Mouse (Mus musculus) midbrain, postnatal 0 days (tissue): ENCODE data around the gene Psmb5. TPM values are rescaled to one million over a fixed set of nuclear protein-coding genes. Genes with fewer than 3 reads are reported as not detected.
A peak's percentile ranks its signal among the peaks of the same experiment; 100 is the strongest.

Experiments
- ATAC-seq: fragments of 200-750 bp; cut with Nextera tagmentation; 2 replicates; pipeline ENCODE4 v1.8.0; 2017; ENCODE audit warnings: moderate number of reproducible peaks, mild to moderate bottlenecking, moderate TSS enrichment, moderate library complexity; ENCODE audit not compliant: low FRiP score
- DNase-seq: peaks from one replicate; pipeline ENCODE4 v3.0.0-alpha.2; 2015; ENCODE audit warnings: low spot score
- H3K27ac ChIP-seq: fragments of 300-500 bp; sonication (generic); 2 replicates; pipeline ENCODE4 v1.5.1; 2014; ENCODE audit warnings: low read depth, mild to moderate bottlenecking, low read length, mixed read lengths
- H3K27me3 ChIP-seq: fragments of 300-500 bp; sonication (generic); 2 replicates; pipeline ENCODE4 v1.6.1; 2014; ENCODE audit warnings: low read length, control low read depth, mixed read lengths; ENCODE audit not compliant: insufficient read depth
- H3K36me3 ChIP-seq: fragments of 300-500 bp; sonication (generic); 2 replicates; pipeline ENCODE4 v1.6.1; 2014; ENCODE audit warnings: low read length, control low read depth, mixed read lengths; ENCODE audit not compliant: insufficient read depth
- H3K4me1 ChIP-seq: fragments of 300-500 bp; sonication (generic); 2 replicates; pipeline ENCODE4 v1.6.1; 2014; ENCODE audit warnings: mild to moderate bottlenecking, control low read depth, antibody characterized with exemption, low read length, mixed read lengths; ENCODE audit not compliant: insufficient read depth
- H3K4me2 ChIP-seq: fragments of 300-500 bp; sonication (generic); 2 replicates; pipeline ENCODE4 v1.6.1; 2014; ENCODE audit warnings: low read depth, mild to moderate bottlenecking, low read length, mixed read lengths; ENCODE audit not compliant: poor library complexity, severe bottlenecking
- H3K4me3 ChIP-seq: fragments of 300-500 bp; sonication (generic); 2 replicates; pipeline ENCODE4 v1.5.1; 2014; ENCODE audit warnings: low read depth, mild to moderate bottlenecking, low read length, moderate library complexity
- H3K9ac ChIP-seq: fragments of 300-500 bp; sonication (generic); replicated peaks from 2 replicates; pipeline ENCODE4 v1.6.1; 2014; ENCODE audit warnings: mild to moderate bottlenecking, low read length, moderate library complexity, mixed read lengths; ENCODE audit not compliant: poor library complexity, severe bottlenecking
- H3K9me3 ChIP-seq: fragments of 300-500 bp; sonication (generic); 2 replicates; pipeline ENCODE4 v1.6.1; 2016; ENCODE audit warnings: low read length, control low read depth
- CTCF ChIP-seq: IDR thresholded peaks from 2 replicates; pipeline ENCODE4 v1.5.1; 2016; ENCODE audit warnings: antibody characterized with exemption, mild to moderate bottlenecking
- WGBS: fragments of 180-500 bp; shearing (Covaris S2); extraction: QIAGEN DNeasy Blood & Tissue Kit; methylation state at CpG from one replicate; pipeline ENCODE4 v1.1.7; 2014; 5-methylcytosine and 5-hydroxymethylcytosine counted together
- polyA plus RNA-seq: library from polyadenylated mRNA; unstranded; fragments of >200 nt; fragmentation: Nextera tagmentation; extraction: Ambion mirVana; gene quantifications from 2 replicates; pipeline ENCODE4 v1.2.1, GENCODE M21; 2015
- total RNA-seq: library from RNA; depleted of rRNA; stranded (reverse); fragments of >200 nt; gene quantifications from 2 replicates; pipeline ENCODE4 v1.2.3, GENCODE M21; 2014

Gene Psmb5
- total and polyA plus RNA-seq, 2 experiments from 2014 or later, result 197 to 404 TPM

DNA sequence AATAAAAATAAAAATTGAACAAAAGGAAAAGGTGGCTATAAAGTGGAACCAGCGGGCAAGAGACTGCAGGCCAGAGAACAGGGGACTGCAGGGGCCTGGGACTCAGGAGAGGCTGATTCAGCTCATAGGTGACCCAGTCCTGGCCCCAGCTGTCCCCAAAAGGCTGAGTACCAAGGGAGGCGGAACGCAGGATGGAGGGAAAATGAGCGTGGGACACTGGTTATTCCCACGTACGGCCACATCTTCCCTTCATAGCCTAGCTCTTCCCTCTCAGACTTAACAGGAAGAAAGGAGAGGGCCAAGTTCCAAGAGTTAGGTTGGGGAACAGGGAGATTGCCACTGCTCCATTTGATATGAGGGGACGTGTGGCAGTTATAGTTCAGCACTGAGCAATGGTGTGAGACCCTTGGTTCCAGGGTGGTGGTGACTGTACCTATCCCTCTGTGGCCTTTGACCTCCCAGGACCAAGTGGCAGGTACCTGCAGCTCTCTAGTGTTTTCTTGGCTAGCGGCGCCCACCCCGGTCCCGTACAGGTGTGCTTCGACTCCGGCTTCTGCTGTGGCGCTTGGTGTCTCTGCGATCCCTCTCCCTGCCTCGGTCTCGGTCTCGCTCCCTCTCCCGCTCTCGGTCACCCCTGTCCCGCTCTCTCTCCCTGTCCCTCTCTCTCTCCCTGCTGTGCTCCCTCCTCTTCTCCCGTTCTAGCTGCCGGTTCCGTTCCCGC lies 24.6 kb upstream of the Psmb5 start:
- H3K9ac ChIP-seq, result no peak overlapping the region
- H3K27ac ChIP-seq, result peak overlapping the region; percentile 43; the same call in 1 of the 2 replicates
- H3K27me3 ChIP-seq, result no peaks in the 10 kb centered on the region
- ATAC-seq (no peak), DNase-seq (no peak)
- H3K9me3 ChIP-seq, result no peaks in the 10 kb centered on the region
- H3K4me3 ChIP-seq, result no peak overlapping the region
- 76% methylated on average over 24 of the region's 25 CpGs for WGBS
- peaks cover 9% of the 10 kb centered on the region; the same call in 1 of the 2 replicates for H3K4me1 ChIP-seq
- no peak overlapping the region for H3K4me2 ChIP-seq
- no peak for TF ChIP-seq CTCF
- H3K36me3 ChIP-seq, result peaks cover 53% of the 10 kb centered on the region

DNA sequence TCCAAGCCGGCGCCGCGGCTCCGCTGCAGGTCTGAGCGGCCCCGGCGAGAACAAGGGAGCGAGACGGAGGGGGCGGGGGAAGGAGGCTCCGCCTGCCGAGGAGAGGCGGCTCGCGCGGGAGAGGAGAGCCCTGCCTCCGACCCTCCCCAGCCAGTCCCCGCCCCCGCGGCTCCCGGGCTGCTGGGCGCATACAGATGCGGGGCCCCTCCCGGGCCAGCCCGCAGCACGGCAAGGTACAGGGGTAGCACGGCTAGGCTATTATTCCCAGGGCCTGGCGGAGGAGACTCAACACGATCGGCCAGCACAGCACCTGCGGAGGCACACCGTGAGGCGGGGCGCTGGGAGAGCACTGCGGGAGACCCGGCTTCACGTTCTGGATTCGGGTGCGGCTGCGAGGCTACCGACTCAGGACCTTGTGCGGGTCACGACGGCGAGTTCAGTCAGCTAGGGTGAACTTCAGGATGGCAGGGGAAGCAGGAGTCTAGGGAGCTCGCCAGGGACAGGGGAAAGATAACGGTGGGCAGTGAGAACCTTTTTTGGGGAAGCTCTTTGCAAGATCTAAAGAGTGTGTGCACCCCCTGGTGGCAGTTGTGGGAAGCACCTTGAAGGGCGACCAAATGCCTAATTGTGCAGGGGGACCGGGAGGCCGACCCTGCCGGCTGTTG lies 23.6 kb upstream of the Psmb5 start, which contains the start of gene Cdh24:
TSS of gene Cdh24 (minus strand) at position 60 of the 665 bp plus-strand sequence.
- DNase-seq (peak; percentile 91), ATAC-seq (peak; percentile 85)
- H3K4me2 ChIP-seq, result peak within 1 kb of the TSS; percentile 82
- under 1% methylated on average over 38 of the region's 52 CpGs for WGBS
- peaks cover 9% of the 10 kb centered on the region; the same call in 1 of the 2 replicates for H3K4me1 ChIP-seq
- H3K27ac ChIP-seq, result peak within 1 kb of the TSS; percentile 84
- H3K36me3 ChIP-seq, result peaks cover 47% of the 10 kb centered on the region
- no peaks in the 10 kb centered on the region for H3K9me3 ChIP-seq
- TF ChIP-seq CTCF, result peak; percentile 91
- peak within 1 kb of the TSS; percentile 91 for H3K9ac ChIP-seq
- no peaks in the 10 kb centered on the region for H3K27me3 ChIP-seq
- peak within 1 kb of the TSS; percentile 83 for H3K4me3 ChIP-seq

DNA sequence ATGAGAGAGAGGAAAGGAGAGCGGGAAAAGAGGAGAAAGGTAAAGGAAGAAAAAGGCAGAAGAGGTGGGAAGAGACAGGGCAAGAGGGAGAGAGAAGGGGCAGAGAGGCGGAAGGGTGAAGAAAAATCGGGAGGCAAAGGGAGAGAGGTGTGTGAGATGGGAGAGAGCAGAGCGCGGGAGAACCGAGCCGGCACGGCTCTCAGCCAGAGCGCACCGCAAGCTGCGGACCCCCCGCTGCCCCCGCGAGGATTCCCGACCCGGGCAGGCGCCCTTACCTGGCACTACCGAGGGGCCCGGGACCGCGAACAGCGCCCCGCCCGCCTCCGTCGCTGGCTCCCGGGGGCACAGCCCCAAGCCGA lies 23.1 kb upstream of the Psmb5 start, which contains the start of gene Gm17606:
TSS of gene Gm17606 (plus strand) at position 7 of the 359 bp plus-strand sequence.
- peak within 1 kb of the TSS; percentile 82 for H3K4me2 ChIP-seq
- peak; percentile 32 for ATAC-seq

DNA sequence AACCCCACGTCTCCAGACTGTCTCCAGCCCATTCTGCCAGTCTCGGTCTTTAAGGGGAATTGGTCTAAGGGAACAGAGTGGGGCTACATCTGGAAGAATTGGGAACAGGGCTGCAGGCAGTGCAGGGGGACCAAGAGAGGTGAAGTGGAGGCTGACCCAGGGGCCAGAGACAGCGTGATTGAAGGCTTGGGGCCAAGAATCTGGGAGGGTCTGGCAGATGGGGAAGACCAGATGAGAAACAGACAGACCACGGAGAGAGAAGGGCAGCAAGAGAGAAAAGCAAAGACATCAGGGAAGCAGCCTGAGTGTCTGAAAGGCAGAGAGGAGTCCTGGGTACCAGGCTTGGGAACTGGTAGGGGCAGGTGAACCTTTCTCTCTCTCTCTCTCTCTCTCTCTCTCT lies 22.3 kb upstream of the Psmb5 start:
- Histone ChIP-seq H3K4me1 (peaks cover 9% of the 10 kb centered on the region; the same call in 1 of the 2 replicates), H3K4me3 (peak overlapping the region; percentile 83), H3K9ac (peak overlapping the region; percentile 91), H3K27me3 (no peaks in the 10 kb centered on the region), H3K27ac (no peak overlapping the region), H3K9me3 (no peaks in the 10 kb centered on the region), H3K4me2 (peak overlapping the region; percentile 82), H3K36me3 (peaks cover 37% of the 10 kb centered on the region)
- 15% methylated on average over 4 of the region's 4 CpGs for WGBS
- DNase-seq (no peak), ATAC-seq (no peak)
- TF ChIP-seq CTCF, result no peak

More for the DNA sequence above, 23.1 kb upstream of the Psmb5 start, which contains the start of gene Gm17606:
- no peak for TF ChIP-seq CTCF
- peaks cover 42% of the 10 kb centered on the region for H3K36me3 ChIP-seq
- H3K27me3 ChIP-seq, result no peaks in the 10 kb centered on the region
- WGBS, result 0% methylated on average over 4 of the region's 28 CpGs
- H3K4me1 ChIP-seq, result peaks cover 9% of the 10 kb centered on the region; the same call in 1 of the 2 replicates
- peak within 1 kb of the TSS; percentile 91 for H3K9ac ChIP-seq
- H3K9me3 ChIP-seq, result no peaks in the 10 kb centered on the region
- peak within 1 kb of the TSS; percentile 84 for H3K27ac ChIP-seq
- H3K4me3 ChIP-seq, result peak within 1 kb of the TSS; percentile 83
- DNase-seq, result no peak

DNA sequence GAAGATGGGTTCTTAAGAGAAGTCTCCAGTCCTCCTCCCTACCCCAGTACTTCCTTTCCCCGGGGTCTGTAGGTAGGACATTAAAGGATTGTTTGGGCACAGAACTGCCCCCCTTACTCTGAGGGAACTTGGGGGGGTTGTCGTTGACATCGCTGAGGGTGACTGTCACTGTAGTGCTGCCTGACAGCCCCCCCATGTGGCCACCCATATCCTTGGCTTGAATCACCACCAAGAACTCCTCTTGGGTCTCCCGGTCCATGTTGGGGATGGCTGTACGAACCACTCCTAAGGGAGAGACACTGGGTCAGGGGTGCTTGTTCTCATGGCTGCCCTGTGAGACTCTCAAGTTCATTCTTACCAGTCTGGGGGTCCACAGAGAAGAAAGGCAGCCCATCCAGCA lies 20.4 kb upstream of the Psmb5 start:
- no peak overlapping the region for H3K27ac ChIP-seq
- H3K36me3 ChIP-seq, result peaks cover 23% of the 10 kb centered on the region
- H3K9ac ChIP-seq, result 0 out of 2 replicates have a peak overlapping the region, but pooled peaks have one; percentile 33
- 70% methylated on average over 5 of the region's 5 CpGs for WGBS
- H3K9me3 ChIP-seq, result no peaks in the 10 kb centered on the region
- H3K4me2 ChIP-seq, result no peak overlapping the region
- DNase-seq (no peak), ATAC-seq (no peak)
- TF ChIP-seq CTCF, result peak; percentile 60
- H3K4me3 ChIP-seq, result no peak overlapping the region
- no peaks in the 10 kb centered on the region for H3K27me3 ChIP-seq
- H3K4me1 ChIP-seq, result peaks cover 9% of the 10 kb centered on the region; the same call in 1 of the 2 replicates

DNA sequence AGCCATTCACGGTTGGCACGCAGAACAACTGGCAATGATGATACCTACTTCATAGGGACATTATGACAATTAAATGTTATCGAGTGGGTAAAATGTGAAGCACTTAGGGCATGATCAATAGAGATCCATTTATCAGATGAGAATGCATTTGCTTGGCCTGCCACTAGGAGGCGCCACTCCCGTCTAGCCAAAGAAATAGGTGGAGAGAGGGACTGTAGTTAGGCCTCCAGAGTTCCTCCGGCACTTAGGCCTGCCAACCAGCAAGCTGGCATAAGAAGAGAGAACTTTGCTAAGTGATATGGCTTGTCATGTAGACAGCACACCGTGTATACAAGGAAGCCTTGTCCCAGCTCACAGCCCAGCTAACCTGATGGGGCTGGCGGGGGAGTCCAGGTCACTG lies 19.1 kb upstream of the Psmb5 start:
- Histone ChIP-seq H3K9ac (no peak overlapping the region), H3K27ac (no peak overlapping the region), H3K27me3 (no peaks in the 10 kb centered on the region), H3K4me3 (no peak overlapping the region), H3K9me3 (no peaks in the 10 kb centered on the region), H3K4me1 (peaks cover 9% of the 10 kb centered on the region; the same call in 1 of the 2 replicates), H3K36me3 (peaks cover 24% of the 10 kb centered on the region), H3K4me2 (no peak overlapping the region)
- ATAC-seq, result no peak
- WGBS, result 52% methylated on average over 8 of the region's 8 CpGs
- no peak for DNase-seq
- peak; percentile 88 for TF ChIP-seq CTCF
